Mouse (Mus musculus) urinary bladder, adult 18-20 months (tissue): Measurements from ENCODE around the gene Atp1b3.
"Not testable (repeated sequence)": the region's sequence is repeated elsewhere in the genome, so short reads cannot be mapped to it uniquely, and the experiment has no call there.

Source experiments
- DNase-seq, 2 experiments: peaks; one replicate each; pipeline ENCODE4 v3.0.0; 2022; ENCODE audit warnings: low spot score in 2 of 2, mixed read lengths in 2 of 2

Atp1b3 gene

GRCm38 (mm10) chr9:96365271-96365872 is 1.1 kb upstream of the Atp1b3 start:
- DNase-seq: no peak

- DNase-seq: peak; percentile 58 to 63
Observed at GRCm38 (mm10) chr9:96363581-96364140, 581 bp downstream of the Atp1b3 start.

GRCm38 (mm10) chr9:96360056-96360455 is 4.2 kb downstream of the Atp1b3 start:
- no peak for DNase-seq

GRCm38 (mm10) chr9:96353799-96354198 is 10.4 kb downstream of the Atp1b3 start:
- DNase-seq: no peak

GRCm38 (mm10) chr9:96353121-96353769 is 11.0 kb downstream of the Atp1b3 start:
- no peak for DNase-seq

- not testable (repeated sequence) for DNase-seq
Observed at GRCm38 (mm10) chr9:96351771-96352170, 12.5 kb downstream of the Atp1b3 start.

- no peak for DNase-seq
Observed at GRCm38 (mm10) chr9:96350476-96350875, 13.8 kb downstream of the Atp1b3 start.

- peak in 1 of 2 experiments; percentile 42 for DNase-seq
Observed at GRCm38 (mm10) chr9:96350010-96350409, 14.2 kb downstream of the Atp1b3 start.

GRCm38 (mm10) chr9:96348885-96349284 is 15.4 kb downstream of the Atp1b3 start:
- no peak for DNase-seq

- DNase-seq: no peak
Observed at GRCm38 (mm10) chr9:96345750-96346149, 18.5 kb downstream of the Atp1b3 start.

- no peak for DNase-seq
Observed at GRCm38 (mm10) chr9:96331146-96331545, 33.1 kb downstream of the Atp1b3 start.

- no peak for DNase-seq
Observed at GRCm38 (mm10) chr9:96328226-96328625, 36.0 kb downstream of the Atp1b3 start.

- peak; percentile 66 to 77 for DNase-seq
Observed at GRCm38 (mm10) chr9:96326496-96326923, 37.7 kb downstream of the Atp1b3 start.

GRCm38 (mm10) chr9:96324502-96324901 is 39.7 kb downstream of the Atp1b3 start:
- DNase-seq: no peak

- DNase-seq: no peak
Observed at GRCm38 (mm10) chr9:96322411-96323152, 41.7 kb downstream of the Atp1b3 start.

- no peak for DNase-seq
Observed at GRCm38 (mm10) chr9:96320551-96320980, 43.7 kb downstream of the Atp1b3 start.

GRCm38 (mm10) chr9:96319333-96319732 is 44.9 kb downstream of the Atp1b3 start:
- DNase-seq: no peak

GRCm38 (mm10) chr9:96312074-96312473 is 52.2 kb downstream of the Atp1b3 start:
- no peak for DNase-seq

GRCm38 (mm10) chr9:96308816-96309215 is 55.4 kb downstream of the Atp1b3 start:
- no peak for DNase-seq

GRCm38 (mm10) chr9:96299324-96300008 is 64.8 kb downstream of the Atp1b3 start:
- DNase-seq: no peak

- DNase-seq: no peak
Observed at GRCm38 (mm10) chr9:96292144-96292543, 72.1 kb downstream of the Atp1b3 start.

GRCm38 (mm10) chr9:96284916-96285315 is 79.3 kb downstream of the Atp1b3 start:
- DNase-seq: no peak
